Mouse (Mus musculus) spleen, embryonic (tissue): ENCODE results near the gene 4921501E09Rik.
"Not testable (repeated sequence)": the region's sequence is repeated elsewhere in the genome, so short reads cannot be mapped to it uniquely, and the experiment has no call there.

ENCODE experiments used
- CTCF ChIA-PET: fragments of 350-600 bp; sonication (Branson Sonifier 250); formaldehyde crosslinking; loops from one replicate; lab custom pipeline; 2022; lab: Charles Lee

The 4921501E09Rik gene

GRCm38 (mm10) chr17:33067958-33068357, at the start of gene 4921501E09Rik:
Gene 4921501E09Rik, minus strand, starts transcription at chr17:33068058.
- CTCF ChIA-PET = no interaction called here

- CTCF ChIA-PET = interaction anchor here (0.6 kb wide), 1 partner anchor 59 kb away, joined by 3 read pairs; no protein-coding TSS in a partner anchor
Observed at GRCm38 (mm10) chr17:33097396-33097795, 29.5 kb upstream of the 4921501E09Rik start.

- CTCF ChIA-PET = interaction anchor here (0.5 kb wide), 1 partner anchor 126 kb away, joined by 17 read pairs; no protein-coding TSS in a partner anchor
Observed at GRCm38 (mm10) chr17:33092391-33093193, 24.7 kb upstream of the 4921501E09Rik start.

GRCm38 (mm10) chr17:33091630-33092029, 23.8 kb upstream of the 4921501E09Rik start:
- CTCF ChIA-PET = interaction anchor here (0.5 kb wide), 1 partner anchor 125 kb away, joined by 17 read pairs; no protein-coding TSS in a partner anchor

GRCm38 (mm10) chr17:33089220-33089949, 21.5 kb upstream of the 4921501E09Rik start, which contains the start of gene Zfp563:
Gene Zfp563, plus strand, starts transcription at chr17:33089310.
- CTCF ChIA-PET = interaction anchor here (0.5 to 0.7 kb wide), 2 partner anchors 57 to 96 kb away, joined by 3 to 6 read pairs; partner anchors contain the start of gene Zfp952

- CTCF ChIA-PET = no interaction called here
Observed at GRCm38 (mm10) chr17:33063001-33063400, 4.9 kb downstream of the 4921501E09Rik start.

- CTCF ChIA-PET = no interaction called here
Observed at GRCm38 (mm10) chr17:33058791-33059190, 9.1 kb downstream of the 4921501E09Rik start.

GRCm38 (mm10) chr17:33032900-33033891, 34.7 kb downstream of the 4921501E09Rik start, which contains the start of gene Zfp763:
Gene Zfp763, minus strand, starts transcription at chr17:33033402.
- CTCF ChIA-PET = interaction anchor here (0.6 kb wide), 1 partner anchor 67 kb away, joined by 10 read pairs; the partner anchor contains the start of gene Zfp472

- CTCF ChIA-PET = interaction anchor here (0.6 kb wide), 1 partner anchor 57 kb away, joined by 3 read pairs; the partner anchor contains the start of gene Zfp563
Observed at GRCm38 (mm10) chr17:33032376-33032775, 35.5 kb downstream of the 4921501E09Rik start.

- CTCF ChIA-PET = not testable (repeated sequence)
Observed at GRCm38 (mm10) chr17:33020434-33020833, 47.4 kb downstream of the 4921501E09Rik start.
